Mouse (Mus musculus) heart, embryonic 11.5 days (tissue): ENCODE measurements around the gene Spaca4. TPM values are rescaled to one million over a fixed set of nuclear protein-coding genes. Genes with fewer than 3 reads are reported as not detected.

Experiments used
- ATAC-seq: fragments of 200-750 bp; cut with Nextera tagmentation; replicated peaks from 2 replicates; pipeline ENCODE4 v1.8.0; 2017; ENCODE audit warnings: moderate library complexity; ENCODE audit not compliant: insufficient number of reproducible peaks, low FRiP score, low TSS enrichment
- H3K27ac ChIP-seq: fragments of 300-500 bp; sonication (generic); 2 replicates; pipeline ENCODE4 v1.5.1; 2014; ENCODE audit warnings: mild to moderate bottlenecking, low read depth, low read length
- H3K27me3 ChIP-seq: fragments of 300-500 bp; sonication (generic); 2 replicates; pipeline ENCODE4 v1.6.1; 2014; ENCODE audit warnings: mild to moderate bottlenecking, low read length, mixed read lengths; ENCODE audit not compliant: control insufficient read depth, insufficient read depth
- H3K36me3 ChIP-seq: fragments of 300-500 bp; sonication (generic); 2 replicates; pipeline ENCODE4 v1.6.1; 2014; ENCODE audit warnings: mild to moderate bottlenecking, low read length, moderate library complexity, mixed read lengths; ENCODE audit not compliant: control insufficient read depth, insufficient read depth
- H3K4me1 ChIP-seq: fragments of 300-500 bp; sonication (generic); 2 replicates; pipeline ENCODE4 v1.6.1; 2014; ENCODE audit warnings: low read length; ENCODE audit not compliant: control insufficient read depth, insufficient read depth
- H3K4me2 ChIP-seq: fragments of 300-500 bp; sonication (generic); 2 replicates; pipeline ENCODE4 v1.6.1; 2014; ENCODE audit warnings: mild to moderate bottlenecking, moderate library complexity
- H3K4me3 ChIP-seq: fragments of 300-500 bp; sonication (generic); 2 replicates; pipeline ENCODE4 v1.5.1; 2014; ENCODE audit warnings: low read depth, low read length
- H3K9ac ChIP-seq: fragments of 300-500 bp; sonication (generic); 2 replicates; pipeline ENCODE4 v1.6.1; 2014; ENCODE audit warnings: mild to moderate bottlenecking, low read depth, low read length, moderate library complexity
- H3K9me3 ChIP-seq: fragments of 300-500 bp; sonication (generic); replicated peaks from 2 replicates; pipeline ENCODE4 v1.6.1; 2016; ENCODE audit warnings: low read length; ENCODE audit not compliant: control insufficient read depth
- WGBS: fragments of 180-500 bp; shearing (Covaris S2); extraction: QIAGEN DNeasy Blood & Tissue Kit; methylation state at CpG from one replicate; pipeline ENCODE4 v1.1.7; 2014; ENCODE audit not compliant: insufficient replicate concordance; 5-methylcytosine and 5-hydroxymethylcytosine counted together
- polyA plus RNA-seq: library from polyadenylated mRNA; unstranded; fragments of >200 nt; fragmentation: Nextera tagmentation; extraction: Ambion mirVana; gene quantifications from 2 replicates; pipeline ENCODE4 v1.2.1, GENCODE M21; 2014

Gene Spaca4
- polyA plus RNA-seq, 1 experiment from 2014 or later = not detected

GRCm38 (mm10) chr7:45723781-45724180 is 1.8 kb downstream of the Spaca4 start:
- no peak for ATAC-seq
- H3K4me2 ChIP-seq = no peak overlapping the region
- H3K36me3 ChIP-seq = peaks cover 43% of the 10 kb centered on the region
- peaks cover 12% of the 10 kb centered on the region for H3K4me1 ChIP-seq
- H3K27ac ChIP-seq = no peak overlapping the region
- no peaks in the 10 kb centered on the region for H3K27me3 ChIP-seq
- H3K9me3 ChIP-seq = no peaks in the 10 kb centered on the region
- no peak overlapping the region for H3K9ac ChIP-seq
- WGBS = 88% methylated on average over 14 of the region's 14 CpGs
- no peak overlapping the region for H3K4me3 ChIP-seq

DNA sequence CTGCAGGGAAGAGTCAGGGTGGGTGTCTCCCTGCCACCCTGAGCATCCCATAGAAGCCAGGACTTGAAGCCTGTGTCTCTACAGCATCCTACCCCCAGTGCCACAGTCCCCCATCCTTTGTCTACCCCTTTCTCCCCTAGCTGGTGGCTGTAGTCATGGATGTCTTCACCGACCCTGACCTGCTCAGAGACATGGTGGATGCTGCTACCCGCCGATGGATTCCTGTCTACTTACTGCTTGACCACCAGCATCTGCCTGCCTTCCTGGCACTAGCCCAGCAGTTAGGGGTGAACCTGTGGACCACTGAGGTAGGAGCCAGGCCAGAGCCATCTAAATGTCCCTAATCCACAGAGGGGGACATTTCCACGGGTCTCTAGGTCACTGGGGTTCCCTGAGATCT is 2.3 kb downstream of the Spaca4 start:
- peaks cover 13% of the 10 kb centered on the region for H3K4me1 ChIP-seq
- no peaks in the 10 kb centered on the region for H3K9me3 ChIP-seq
- no peaks in the 10 kb centered on the region for H3K27me3 ChIP-seq
- 82% methylated on average over 4 of the region's 4 CpGs for WGBS
- H3K36me3 ChIP-seq = peaks cover 43% of the 10 kb centered on the region
- H3K27ac ChIP-seq = no peak overlapping the region
- ATAC-seq = no peak
- H3K4me2 ChIP-seq = no peak overlapping the region
- no peak overlapping the region for H3K9ac ChIP-seq
- H3K4me3 ChIP-seq = no peak overlapping the region

- H3K4me3 ChIP-seq = no peak overlapping the region
- WGBS = 77% methylated on average over 13 of the region's 13 CpGs
- H3K9me3 ChIP-seq = no peaks in the 10 kb centered on the region
- ATAC-seq = no peak
- no peaks in the 10 kb centered on the region for H3K27me3 ChIP-seq
- H3K27ac ChIP-seq = no peak overlapping the region
- H3K9ac ChIP-seq = no peak overlapping the region
- H3K4me1 ChIP-seq = peaks cover 13% of the 10 kb centered on the region
- peaks cover 43% of the 10 kb centered on the region for H3K36me3 ChIP-seq
- no peak overlapping the region for H3K4me2 ChIP-seq
These were observed 3.3 kb downstream of the Spaca4 start for GRCm38 (mm10) chr7:45722348-45722713.

GRCm38 (mm10) chr7:45721642-45722347 is 3.8 kb downstream of the Spaca4 start:
- peaks cover 43% of the 10 kb centered on the region for H3K36me3 ChIP-seq
- H3K4me1 ChIP-seq = peaks cover 17% of the 10 kb centered on the region
- no peak overlapping the region for H3K4me3 ChIP-seq
- ATAC-seq = no peak
- H3K9ac ChIP-seq = 0 out of 2 replicates have a peak overlapping the region, but pooled peaks have one; percentile 22
- H3K9me3 ChIP-seq = no peaks in the 10 kb centered on the region
- H3K27me3 ChIP-seq = no peaks in the 10 kb centered on the region
- 68% methylated on average over 13 of the region's 13 CpGs for WGBS
- no peak overlapping the region for H3K27ac ChIP-seq
- no peak overlapping the region for H3K4me2 ChIP-seq

DNA sequence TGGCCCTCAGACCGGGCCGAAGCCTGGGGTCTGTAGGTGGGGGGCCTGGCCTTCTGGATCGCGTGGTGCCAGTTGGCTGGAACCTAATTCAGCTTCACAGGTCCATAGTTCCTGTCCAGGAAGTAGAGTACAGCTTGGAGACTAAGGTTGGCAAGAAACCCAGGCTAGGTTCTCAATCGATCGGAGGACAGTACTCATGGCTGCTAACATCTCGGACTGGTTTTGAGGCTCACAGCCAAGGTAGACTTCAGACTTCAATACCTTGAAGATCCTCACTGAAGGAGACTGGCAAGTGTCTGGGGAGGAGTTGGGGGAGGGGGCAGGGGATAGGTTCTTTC is 4.4 kb downstream of the Spaca4 start:
- no peak for ATAC-seq
- no peak overlapping the region for H3K4me3 ChIP-seq
- H3K27me3 ChIP-seq = no peaks in the 10 kb centered on the region
- H3K27ac ChIP-seq = no peak overlapping the region
- H3K9me3 ChIP-seq = no peaks in the 10 kb centered on the region
- H3K4me1 ChIP-seq = peaks cover 23% of the 10 kb centered on the region
- no peak overlapping the region for H3K9ac ChIP-seq
- H3K36me3 ChIP-seq = peaks cover 38% of the 10 kb centered on the region
- H3K4me2 ChIP-seq = no peak overlapping the region
- WGBS = 72% methylated on average over 7 of the region's 7 CpGs

DNA sequence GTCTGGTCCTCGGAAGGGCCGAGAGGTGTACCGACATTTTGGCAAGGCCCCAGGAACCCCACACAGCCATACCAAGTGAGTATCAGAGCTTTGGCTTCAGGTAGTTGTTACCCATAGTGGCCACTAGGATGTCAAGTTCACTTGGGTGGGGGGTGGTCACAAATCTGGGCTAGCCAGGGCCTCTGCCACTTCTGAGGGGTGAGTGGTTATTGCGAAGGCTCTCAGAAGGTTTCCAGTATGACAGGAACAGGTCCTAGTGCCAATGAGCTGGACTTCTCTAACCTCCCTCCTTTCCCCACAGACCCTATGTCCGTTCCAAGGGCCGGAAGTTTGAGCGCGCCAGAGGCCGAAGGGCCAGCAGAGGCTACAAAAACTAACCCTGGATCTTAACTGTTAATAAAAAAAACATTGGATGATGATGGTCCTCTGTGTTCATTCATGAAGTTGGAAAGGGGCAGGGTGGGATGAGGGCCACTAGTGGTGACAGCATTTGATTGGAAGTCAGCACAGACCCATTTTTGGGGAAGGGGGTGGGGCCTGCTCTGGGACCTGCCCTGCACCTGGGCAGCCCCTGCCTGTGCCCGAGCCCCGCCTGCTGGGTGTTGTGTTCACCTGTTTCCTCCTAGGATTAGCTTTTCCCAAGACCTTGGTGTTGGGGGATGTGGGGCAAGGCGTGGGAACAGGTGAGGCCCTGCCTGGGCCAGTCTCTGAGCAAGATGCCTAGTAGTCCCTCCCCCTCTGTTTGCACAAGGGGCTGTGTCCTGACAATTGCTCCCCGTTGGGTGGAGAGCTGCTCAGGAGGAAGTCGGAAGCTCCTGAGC is 5.0 kb downstream of the Spaca4 start, which contains the start of gene Fam83e:
Fam83e (plus strand) TSS at position 800 of the 821 bp plus-strand sequence.
- ATAC-seq = no peak
- H3K4me1 ChIP-seq = peaks cover 28% of the 10 kb centered on the region
- peaks cover 38% of the 10 kb centered on the region for H3K36me3 ChIP-seq
- 0 out of 2 replicates have a peak within 1 kb of the TSS, but pooled peaks have one; percentile 22 for H3K9ac ChIP-seq
- no peak within 1 kb of the TSS for H3K27ac ChIP-seq
- no peaks in the 10 kb centered on the region for H3K9me3 ChIP-seq
- no peaks in the 10 kb centered on the region for H3K27me3 ChIP-seq
- H3K4me2 ChIP-seq = no peak within 1 kb of the TSS
- WGBS = 84% methylated on average over 14 of the region's 14 CpGs
- no peak within 1 kb of the TSS for H3K4me3 ChIP-seq

- Histone ChIP-seq H3K9me3 (no peaks in the 10 kb centered on the region), H3K9ac (0 out of 2 replicates have a peak overlapping the region, but pooled peaks have one; percentile 5), H3K4me2 (peak overlapping the region; percentile 96; the same call in 1 of the 2 replicates), H3K36me3 (peaks cover 33% of the 10 kb centered on the region), H3K27ac (no peak overlapping the region), H3K4me3 (no peak overlapping the region), H3K27me3 (no peaks in the 10 kb centered on the region), H3K4me1 (peaks cover 31% of the 10 kb centered on the region)
- ATAC-seq = no peak
- WGBS = 92% methylated on average over 15 of the region's 16 CpGs
These were observed 5.7 kb downstream of the Spaca4 start for GRCm38 (mm10) chr7:45719738-45720412.

DNA sequence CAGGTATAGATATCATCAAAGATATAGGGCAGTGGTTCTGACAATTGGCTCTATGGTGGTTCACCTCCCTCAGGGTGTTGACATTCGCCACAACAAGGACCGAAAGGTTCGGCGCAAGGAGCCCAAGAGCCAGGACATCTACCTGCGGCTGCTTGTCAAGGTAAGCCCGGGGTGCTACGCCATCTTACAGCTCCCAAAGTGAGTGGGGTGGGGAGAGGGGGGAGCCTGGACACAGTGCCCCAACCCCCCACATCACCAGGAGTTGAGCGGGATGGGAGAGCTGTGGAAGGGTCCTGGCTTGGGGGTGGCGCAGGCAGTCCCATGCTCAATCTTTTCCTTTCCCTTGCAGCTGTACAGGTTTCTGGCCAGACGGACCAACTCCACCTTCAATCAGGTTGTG is 6.4 kb downstream of the Spaca4 start:
- Histone ChIP-seq H3K9ac (peak overlapping the region; percentile 99), H3K27me3 (no peaks in the 10 kb centered on the region), H3K4me3 (peak overlapping the region; percentile 97), H3K27ac (no peak overlapping the region), H3K9me3 (no peaks in the 10 kb centered on the region), H3K4me1 (peaks cover 37% of the 10 kb centered on the region), H3K36me3 (peaks cover 27% of the 10 kb centered on the region), H3K4me2 (peak overlapping the region; percentile 96)
- WGBS = 75% methylated on average over 10 of the region's 10 CpGs
- ATAC-seq = no peak
